Mouse (Mus musculus) bone marrow, adult 2 months (tissue): ENCODE results near the gene Zdhhc6.

Source experiments
- CTCF ChIP-seq: fragments of 200-500 bp; IDR thresholded peaks from 2 replicates; pipeline ENCODE4 v1.5.1; 2011; ENCODE audit warnings: low read length, control low read depth; ENCODE audit not compliant: control insufficient read depth, insufficient read depth
- POLR2A ChIP-seq: fragments of 200-500 bp; IDR thresholded peaks from 2 replicates; pipeline ENCODE4 v1.6.1; 2011; ENCODE audit warnings: low read depth, mild to moderate bottlenecking, control low read depth, low read length, borderline replicate concordance; ENCODE audit not compliant: control insufficient read depth

DNA sequence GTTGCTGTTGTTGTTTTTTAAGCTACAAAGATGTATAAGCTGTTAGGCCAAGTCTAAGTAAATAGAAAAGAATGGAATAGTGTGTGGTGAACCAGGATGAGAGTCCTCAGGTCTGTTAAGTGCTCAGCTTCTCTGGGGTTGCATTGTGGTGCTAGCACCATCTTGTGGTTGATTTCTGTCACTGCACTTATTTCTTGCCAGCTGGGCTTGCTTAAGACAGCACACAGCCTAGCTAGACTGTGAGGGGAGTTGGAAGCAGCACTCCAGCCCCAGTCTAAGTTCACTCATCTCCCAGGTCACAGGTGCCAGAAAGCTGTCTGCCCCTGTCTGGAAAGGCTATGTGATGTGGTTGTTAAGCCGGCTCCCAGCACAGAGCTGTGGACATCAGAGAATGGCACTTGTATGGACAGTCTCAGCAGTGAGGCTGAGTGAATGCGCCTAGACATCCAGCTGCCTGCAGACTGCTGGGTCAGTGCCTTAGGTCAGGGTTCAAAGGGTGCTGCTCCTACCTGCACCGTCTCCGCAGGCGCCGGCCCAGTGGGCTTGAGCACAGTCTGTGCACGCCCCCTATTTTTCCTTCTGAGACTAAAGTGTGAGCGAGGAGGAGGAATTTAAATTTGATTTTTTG, 16.9 kb upstream of the Zdhhc6 start:
- TF ChIP-seq CTCF (peak; percentile 81), POLR2A (no peak)
